Mouse (Mus musculus) heart, postnatal 0 days (tissue): ENCODE measurements at regions not wholly inside any gene's neighbourhood (a gene's known extent, or its start where the extent isn't known, plus 50 kb on each side); places are given as distances from the start of the nearest gene placed in this dataset.
"Not testable (repeated sequence)": the region's sequence is repeated elsewhere in the genome, so short reads cannot be mapped to it uniquely, and the experiment has no call there.

ENCODE experiments used
- ATAC-seq: fragments of 200-750 bp; cut with Nextera tagmentation; 2 replicates; pipeline ENCODE4 v1.8.0; 2017; ENCODE audit warnings: low read depth, moderate number of reproducible peaks, moderate library complexity; ENCODE audit not compliant: insufficient read depth
- DNase-seq: peaks from one replicate; pipeline ENCODE4 v3.0.0-alpha.2; 2016; ENCODE audit warnings: low spot score
- H3K27ac ChIP-seq: fragments of 300-500 bp; sonication (generic); 2 replicates; pipeline ENCODE4 v1.5.1; 2014; ENCODE audit warnings: low read depth, mild to moderate bottlenecking
- H3K27me3 ChIP-seq: fragments of 300-500 bp; sonication (generic); 2 replicates; pipeline ENCODE4 v1.6.1; 2014; ENCODE audit warnings: low read length, mixed read lengths; ENCODE audit not compliant: control insufficient read depth, insufficient read depth
- H3K36me3 ChIP-seq: fragments of 300-500 bp; sonication (generic); replicated peaks from 2 replicates; pipeline ENCODE4 v1.6.1; 2014; ENCODE audit warnings: low read length, mixed read lengths; ENCODE audit not compliant: control insufficient read depth, insufficient read depth
- H3K4me1 ChIP-seq: fragments of 300-500 bp; sonication (generic); 2 replicates; pipeline ENCODE4 v1.6.1; 2014; ENCODE audit warnings: antibody characterized with exemption; ENCODE audit not compliant: control insufficient read depth, insufficient read depth
- H3K4me2 ChIP-seq: fragments of 300-500 bp; sonication (generic); 2 replicates; pipeline ENCODE4 v1.6.1; 2014; ENCODE audit warnings: low read depth, mild to moderate bottlenecking, low read length, moderate library complexity
- H3K4me3 ChIP-seq: fragments of 300-500 bp; sonication (generic); 2 replicates; pipeline ENCODE4 v1.5.1; 2014; ENCODE audit warnings: low read depth, low read length
- H3K9ac ChIP-seq: fragments of 300-500 bp; sonication (generic); replicated peaks from 2 replicates; pipeline ENCODE4 v1.6.1; 2014; ENCODE audit warnings: low read depth, low read length, mixed read lengths
- H3K9me3 ChIP-seq: fragments of 300-500 bp; sonication (generic); replicated peaks from 2 replicates; pipeline ENCODE4 v1.6.1; 2016; ENCODE audit warnings: low read length; ENCODE audit not compliant: control insufficient read depth
- CTCF ChIP-seq: IDR thresholded peaks from 2 replicates; pipeline ENCODE4 v1.5.1; 2016; ENCODE audit warnings: antibody characterized with exemption, control low read depth, low read depth
- EP300 ChIP-seq: IDR thresholded peaks from 2 replicates; pipeline ENCODE4 v1.6.1; 2016; ENCODE audit warnings: antibody characterized with exemption, low read depth
- WGBS: fragments of 180-500 bp; shearing (Covaris S2); extraction: QIAGEN DNeasy Blood & Tissue Kit; methylation state at CpG from one replicate; pipeline ENCODE4 v1.1.7; 2014; 5-methylcytosine and 5-hydroxymethylcytosine counted together

GRCm38 (mm10) chrX:135085770-135086553 lies 77.0 kb upstream of the Zmat1 start:
- DNase-seq, H3K4me1 ChIP-seq, H3K27me3 ChIP-seq, H3K27ac ChIP-seq, H3K9me3 ChIP-seq, H3K36me3 ChIP-seq, H3K4me3 ChIP-seq, H3K9ac ChIP-seq, H3K4me2 ChIP-seq: not testable (repeated sequence)
- WGBS: 53% methylated on average over 14 of the region's 14 CpGs
- ATAC-seq: 0 out of 2 replicates have a peak, but pooled peaks have one; percentile 2

GRCm38 (mm10) chrX:135080380-135081158 lies 71.6 kb upstream of the Zmat1 start:
- Histone ChIP-seq H3K9ac (no peak overlapping the region), H3K4me1 (no peaks in the 10 kb centered on the region), H3K27me3 (no peaks in the 10 kb centered on the region), H3K27ac (no peak overlapping the region), H3K36me3 (no peaks in the 10 kb centered on the region), H3K4me3 (no peak overlapping the region), H3K9me3 (no peaks in the 10 kb centered on the region), H3K4me2 (no peak overlapping the region)
- TF ChIP-seq EP300: no peak
- no peak for TF ChIP-seq CTCF
- ATAC-seq (no peak), DNase-seq (no peak)
- WGBS: 70% methylated on average over 2 of the region's 2 CpGs

- no peak overlapping the region for H3K4me2 ChIP-seq
- TF ChIP-seq EP300: no peak
- TF ChIP-seq CTCF: no peak
- H3K27me3 ChIP-seq: no peaks in the 10 kb centered on the region
- H3K4me1 ChIP-seq: no peaks in the 10 kb centered on the region
- no peaks in the 10 kb centered on the region for H3K36me3 ChIP-seq
- H3K27ac ChIP-seq: no peak overlapping the region
- H3K9ac ChIP-seq: no peak overlapping the region
- no peaks in the 10 kb centered on the region for H3K9me3 ChIP-seq
- WGBS: 66% methylated on average over 2 of the region's 2 CpGs
- H3K4me3 ChIP-seq: no peak overlapping the region
- no peak for DNase-seq
- no peak for ATAC-seq
Observed at GRCm38 (mm10) chrX:135079388-135079787, 70.4 kb upstream of the Zmat1 start.

- Histone ChIP-seq H3K9me3 (no peaks in the 10 kb centered on the region), H3K4me1 (no peaks in the 10 kb centered on the region), H3K27ac (no peak overlapping the region), H3K27me3 (no peaks in the 10 kb centered on the region), H3K4me3 (no peak overlapping the region), H3K4me2 (no peak overlapping the region), H3K36me3 (no peaks in the 10 kb centered on the region), H3K9ac (no peak overlapping the region)
- WGBS: 57% methylated on average over 2 of the region's 2 CpGs
- TF ChIP-seq CTCF: no peak
- no peak for TF ChIP-seq EP300
- ATAC-seq (no peak), DNase-seq (no peak)
Observed at GRCm38 (mm10) chrX:135075903-135076302, 66.9 kb upstream of the Zmat1 start.

GRCm38 (mm10) chrX:135069448-135069847 lies 60.4 kb upstream of the Zmat1 start:
- Histone ChIP-seq H3K4me3 (no peak overlapping the region), H3K9ac (no peak overlapping the region), H3K4me1 (no peaks in the 10 kb centered on the region), H3K27ac (no peak overlapping the region), H3K9me3 (no peaks in the 10 kb centered on the region), H3K36me3 (no peaks in the 10 kb centered on the region), H3K4me2 (no peak overlapping the region), H3K27me3 (no peaks in the 10 kb centered on the region)
- ATAC-seq (no peak), DNase-seq (no peak)
- no peak for TF ChIP-seq EP300
- no peak for TF ChIP-seq CTCF
- 29% methylated on average over 1 of the region's 1 CpGs for WGBS
